Mouse (Mus musculus) megakaryocyte progenitor cell, adult 5-6 weeks (primary cell): Measurements from ENCODE around the gene Cttnbp2. TPM values are rescaled to one million over a fixed set of nuclear protein-coding genes. Genes with fewer than 3 reads are reported as not detected.
A peak's percentile ranks its signal among the peaks of the same experiment; 100 is the strongest.

Source experiments
- ATAC-seq: replicated peaks from 2 replicates; pipeline ENCODE4 v1.8.0; 2016; ENCODE audit warnings: mild to moderate bottlenecking, moderate TSS enrichment, inconsistent platforms; ENCODE audit not compliant: poor library complexity
- total RNA-seq, 2 experiments: library from RNA; stranded (forward) in 1 of 2; stranded (reverse) in 1 of 2; fragments of 157-497, 149-512 nt in 1 of 2; fragments of 200-1000 nt in 1 of 2; gene quantifications; 2 replicates each; pipeline versions ENCODE4 v1.2.3 to v1.2.4; 2015 to 2017

Gene Cttnbp2
- total RNA-seq (2015) (not detected in 2 replicates), total RNA-seq (2017) (0.10 TPM in 1 of 2 replicates, not detected in the other)

GRCm38 (mm10) chr6:18514480-18515352 lies at the start of gene Cttnbp2:
Cttnbp2 (minus strand) TSS chr6:18514843.
- ATAC-seq = peak; percentile 20

GRCm38 (mm10) chr6:18559019-18559418 lies 44.4 kb upstream of the Cttnbp2 start:
- peak; percentile 85 for ATAC-seq

DNA sequence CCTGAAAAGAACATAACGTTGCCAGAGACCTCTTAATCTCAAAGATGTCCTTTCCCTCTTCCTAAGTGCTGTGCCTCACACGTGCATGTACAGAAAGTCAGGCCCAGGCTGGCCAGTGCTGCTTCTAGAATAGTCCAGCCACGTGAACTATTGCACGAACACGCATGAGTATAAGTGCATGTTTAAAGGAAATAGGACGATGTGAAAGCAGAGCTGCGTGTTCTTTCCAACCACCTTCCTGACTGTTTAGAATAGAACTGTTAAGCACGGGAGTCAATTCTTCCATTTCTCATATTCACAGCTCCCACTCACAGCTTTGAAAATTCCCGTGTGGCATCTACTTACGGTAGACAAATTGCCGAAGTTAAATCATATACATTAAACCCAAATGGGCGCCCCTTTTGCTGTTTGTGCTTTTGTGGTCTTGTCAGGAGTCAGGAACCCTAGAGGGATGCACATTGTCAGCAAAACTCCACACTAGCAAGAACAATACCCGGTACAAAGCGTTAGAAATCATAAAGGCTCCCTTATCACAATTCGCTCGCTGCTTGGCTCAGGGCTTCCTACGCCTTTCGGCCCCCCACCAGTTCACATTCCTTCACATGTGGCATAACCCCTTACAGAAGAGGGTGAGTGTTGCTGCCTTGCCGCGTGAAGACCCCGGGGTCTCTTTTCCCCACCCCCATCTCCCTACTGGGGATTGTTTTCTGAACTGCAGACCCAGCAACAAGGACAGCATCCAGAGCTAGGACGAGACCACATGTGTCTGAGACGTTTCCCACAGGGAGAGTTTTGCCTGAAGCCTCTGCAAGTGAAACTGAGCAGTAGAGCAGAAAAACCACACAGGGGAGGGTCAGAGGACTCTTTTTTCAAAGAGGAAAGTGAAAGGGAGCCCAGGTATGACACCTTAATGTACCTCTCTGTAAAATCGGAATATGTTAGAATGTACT lies 33.1 kb upstream of the Cttnbp2 start:
- no peak for ATAC-seq

GRCm38 (mm10) chr6:18543878-18544277 lies 29.2 kb upstream of the Cttnbp2 start:
- ATAC-seq = no peak

DNA sequence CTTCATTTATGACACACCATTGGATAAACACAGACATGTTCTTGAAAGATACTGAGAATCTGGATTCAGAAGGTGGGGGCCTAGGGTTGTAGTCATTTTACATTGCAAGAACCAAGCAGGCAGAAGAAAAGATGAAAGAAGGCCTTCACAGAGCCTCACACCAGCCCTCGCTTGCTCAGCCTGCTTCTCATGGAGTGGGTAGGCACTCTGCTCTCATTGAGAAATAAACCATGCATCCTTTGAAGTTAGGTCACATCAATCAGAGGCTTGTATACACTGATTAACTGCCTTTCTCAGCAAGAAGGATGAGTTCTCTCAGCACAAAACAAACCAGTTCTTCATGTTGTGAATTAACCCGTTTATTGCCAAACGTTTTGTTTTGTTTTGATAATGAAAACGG lies 25.8 kb upstream of the Cttnbp2 start:
- no peak for ATAC-seq

DNA sequence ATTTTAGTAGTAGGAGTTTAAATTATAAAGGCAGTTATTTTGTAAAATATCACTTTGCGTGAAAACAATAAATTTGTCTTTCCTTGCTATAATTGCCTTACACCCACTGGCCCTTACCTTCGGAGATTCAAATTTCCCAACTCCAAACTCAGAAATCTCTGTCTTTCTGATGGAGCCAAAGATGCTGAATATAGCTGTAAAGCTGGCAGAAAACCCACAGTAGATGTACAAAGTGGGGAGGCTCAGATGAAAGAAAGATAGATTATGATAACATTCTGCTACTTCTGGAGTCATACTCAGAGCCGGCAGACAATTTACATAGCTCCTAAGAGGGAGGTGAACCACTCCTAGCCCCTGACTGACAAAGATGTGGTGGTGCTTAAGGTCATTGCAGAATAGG lies 15.8 kb upstream of the Cttnbp2 start:
- no peak for ATAC-seq

DNA sequence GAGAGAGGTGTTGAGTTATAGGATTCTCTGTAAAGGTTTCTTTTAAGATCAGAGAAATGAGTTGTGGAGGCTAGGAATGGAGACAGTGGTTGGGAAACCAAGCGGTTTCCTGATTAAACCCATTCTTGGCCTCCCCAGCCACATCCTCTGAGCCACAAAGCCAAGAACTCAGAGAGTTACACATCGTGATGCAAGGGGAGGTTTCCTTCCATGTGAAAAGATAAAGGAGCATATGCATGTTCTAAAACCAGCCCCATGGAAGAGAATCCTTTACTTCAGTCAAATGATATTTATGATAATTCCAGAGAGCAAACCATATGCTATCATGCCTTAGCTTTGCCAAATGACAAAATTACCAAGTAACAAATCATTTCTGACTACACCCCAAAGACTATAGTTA lies 3.0 kb upstream of the Cttnbp2 start:
- ATAC-seq = peak; percentile 92

DNA sequence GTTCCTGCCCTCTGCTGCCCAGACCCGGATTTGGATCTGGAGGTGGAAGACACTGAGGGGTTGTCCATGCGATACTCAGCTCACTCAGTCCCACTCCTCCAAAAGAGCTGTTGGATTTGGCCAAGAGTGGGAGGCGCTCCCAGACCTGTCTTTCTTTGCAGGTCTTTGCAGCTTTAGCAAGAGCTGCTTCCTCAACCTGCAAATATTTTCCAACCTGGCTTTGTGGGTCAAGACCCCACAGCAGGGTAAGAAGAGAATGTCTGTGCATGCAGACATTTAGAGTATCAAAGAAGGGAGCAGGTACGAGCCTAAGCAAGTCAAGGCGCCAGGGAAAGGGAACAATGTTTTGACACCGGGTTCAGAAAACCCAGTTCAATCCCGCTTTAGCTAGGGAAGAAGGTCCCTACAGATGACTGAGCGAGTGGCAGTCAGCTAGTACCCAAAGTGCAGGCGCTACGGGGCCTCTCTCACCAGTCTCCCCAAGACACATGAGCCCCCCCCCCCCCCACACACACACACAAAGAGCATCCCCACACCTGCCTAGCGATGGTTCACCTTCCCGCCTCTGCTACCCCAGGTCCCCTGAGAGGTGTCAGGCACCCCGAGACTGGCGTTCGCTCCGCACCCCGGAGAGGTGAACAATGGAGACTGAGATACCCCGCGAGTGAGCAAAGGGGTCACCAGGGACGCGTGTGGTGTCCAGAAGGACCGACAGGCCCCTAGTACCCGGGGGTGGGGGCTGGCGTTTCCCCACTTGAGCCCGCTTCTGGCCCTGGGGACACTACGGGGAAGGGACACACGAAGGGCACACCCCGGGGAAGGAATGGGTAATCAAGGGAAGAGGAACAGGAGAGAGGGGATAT lies 801 bp downstream of the Cttnbp2 start:
- ATAC-seq = no peak

GRCm38 (mm10) chr6:18511886-18512285 lies 2.8 kb downstream of the Cttnbp2 start:
- no peak for ATAC-seq

DNA sequence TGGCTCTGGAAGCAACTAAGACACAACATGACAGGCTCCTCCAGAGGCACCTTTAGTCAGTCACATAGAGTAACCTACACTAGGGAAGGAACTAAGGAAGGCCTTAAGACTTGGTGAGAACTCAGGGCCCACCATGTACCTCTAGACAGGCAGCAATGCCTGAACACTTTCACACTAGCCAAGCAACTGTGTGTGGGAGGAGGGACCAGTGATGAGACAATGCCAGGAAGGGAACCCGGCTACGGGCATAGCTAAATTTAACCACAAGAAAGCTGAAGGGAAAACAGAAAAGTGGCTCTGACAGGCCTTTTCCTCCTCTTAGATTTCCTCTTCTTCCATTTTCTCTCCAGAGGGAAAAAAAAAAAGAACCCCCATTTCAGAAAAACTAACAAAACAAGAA lies 6.6 kb downstream of the Cttnbp2 start:
- ATAC-seq = no peak

GRCm38 (mm10) chr6:18499833-18500232 lies 14.8 kb downstream of the Cttnbp2 start:
- no peak for ATAC-seq

GRCm38 (mm10) chr6:18492977-18493376 lies 21.7 kb downstream of the Cttnbp2 start:
- ATAC-seq = no peak

DNA sequence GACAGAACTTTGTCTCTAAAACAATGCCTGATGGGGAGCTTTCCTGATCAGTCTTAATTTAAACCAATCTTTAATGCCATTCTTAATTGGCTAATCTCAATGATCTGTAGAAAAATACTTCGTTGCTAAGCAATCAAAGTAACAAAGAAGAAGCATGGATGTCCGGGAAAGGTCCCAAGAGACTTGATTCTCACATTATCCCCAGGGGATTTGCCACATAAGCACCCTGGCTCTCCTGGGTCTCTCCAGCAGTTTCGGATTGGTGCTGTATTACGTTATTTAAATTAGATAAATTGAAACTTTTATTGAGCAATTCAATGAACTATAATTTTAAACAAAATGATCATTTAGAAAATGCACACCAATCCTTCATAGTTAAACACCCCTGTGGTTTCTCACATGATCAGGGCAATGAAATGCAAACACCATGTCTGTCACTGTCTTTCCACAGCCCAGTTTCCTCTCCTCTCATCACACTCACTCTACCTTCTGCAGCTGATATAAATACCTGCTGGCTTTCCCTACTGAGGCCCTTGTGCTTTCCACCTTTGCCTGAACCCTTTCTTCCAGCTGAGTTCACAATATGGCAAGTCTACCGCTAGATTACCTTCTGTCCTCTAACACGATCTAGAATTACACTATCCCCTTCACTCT lies 22.3 kb downstream of the Cttnbp2 start:
- no peak for ATAC-seq

DNA sequence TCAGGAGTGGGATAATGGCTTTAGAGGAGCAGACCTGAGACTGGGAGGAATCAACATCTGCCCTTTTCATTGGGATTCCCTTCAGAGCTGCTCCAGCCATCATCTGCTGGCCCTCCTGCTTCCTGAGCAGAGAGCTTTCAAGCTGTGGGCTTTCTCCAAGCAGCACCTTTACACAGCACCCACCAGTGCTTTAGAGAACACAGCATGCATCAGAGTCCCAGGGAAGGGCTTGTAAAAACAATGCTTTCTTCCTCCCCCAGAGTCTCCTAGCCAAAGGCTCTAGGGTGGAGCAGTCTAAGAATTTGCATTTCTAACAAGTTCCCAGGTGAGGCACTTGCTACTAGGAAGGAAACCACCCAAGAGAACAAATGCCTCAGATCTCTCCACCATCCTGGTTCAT lies 29.6 kb downstream of the Cttnbp2 start:
- ATAC-seq = no peak

DNA sequence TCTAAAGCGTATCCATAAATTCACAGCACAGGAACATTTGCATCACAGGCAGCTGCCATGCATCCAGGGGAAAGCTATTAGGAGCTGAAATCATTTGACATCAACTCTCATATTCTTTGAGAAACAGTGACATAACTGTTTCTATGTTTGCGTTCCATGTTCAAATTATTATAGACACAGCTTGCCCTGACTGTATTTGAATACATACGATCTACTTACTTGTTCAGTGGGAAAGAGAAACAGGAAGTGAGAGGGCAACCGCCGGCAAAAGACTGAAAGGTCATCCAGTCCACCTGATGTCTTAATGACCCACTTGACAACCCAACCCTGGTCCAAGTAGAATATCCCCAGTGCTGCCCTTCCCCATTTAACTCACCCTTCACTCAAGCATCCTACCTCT lies 30.6 kb downstream of the Cttnbp2 start:
- peak; percentile 44; the same call in 1 of the 2 replicates for ATAC-seq

GRCm38 (mm10) chr6:18482546-18482945 lies 32.1 kb downstream of the Cttnbp2 start:
- no peak for ATAC-seq

DNA sequence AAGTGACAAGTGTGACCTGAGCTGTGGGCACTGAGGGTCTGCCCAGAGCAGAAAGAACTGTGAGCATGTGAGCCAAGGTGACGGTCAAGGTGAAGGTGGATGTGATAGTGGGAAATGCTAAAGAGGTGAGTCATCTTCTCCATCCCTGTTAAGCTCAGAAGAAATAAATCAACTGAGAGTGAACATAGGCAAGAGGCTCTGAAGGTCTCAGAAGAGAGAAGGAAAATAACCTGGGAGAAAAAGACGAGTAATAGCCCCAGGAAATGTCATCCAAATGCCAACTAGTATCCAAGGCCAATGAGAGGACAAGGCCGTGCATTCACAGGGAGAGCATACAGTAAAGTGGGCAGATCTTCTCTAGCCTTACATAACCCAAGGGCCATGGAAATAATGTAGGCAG lies 32.9 kb downstream of the Cttnbp2 start:
- ATAC-seq = no peak

GRCm38 (mm10) chr6:18477313-18477930 lies 37.2 kb downstream of the Cttnbp2 start:
- no peak for ATAC-seq

DNA sequence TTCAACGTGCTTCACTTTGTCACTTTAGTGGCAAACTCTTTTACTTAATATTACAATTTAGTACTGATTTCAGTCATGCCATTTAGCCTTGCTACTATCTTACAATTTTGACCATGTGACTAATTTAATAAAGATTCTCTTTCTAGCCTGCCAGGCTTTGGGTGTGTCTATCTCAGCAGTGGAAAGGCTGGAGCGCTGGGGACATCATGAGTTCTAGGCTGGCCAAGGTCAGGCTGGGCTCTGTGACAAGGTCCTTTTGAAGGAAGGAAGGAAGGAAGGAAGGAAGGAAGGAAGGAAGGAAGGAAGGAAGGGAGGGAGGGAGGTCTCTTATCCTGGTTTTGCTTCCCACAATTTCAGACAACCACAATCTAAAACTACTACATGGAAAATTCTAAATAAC lies 39.7 kb downstream of the Cttnbp2 start:
- no peak for ATAC-seq

DNA sequence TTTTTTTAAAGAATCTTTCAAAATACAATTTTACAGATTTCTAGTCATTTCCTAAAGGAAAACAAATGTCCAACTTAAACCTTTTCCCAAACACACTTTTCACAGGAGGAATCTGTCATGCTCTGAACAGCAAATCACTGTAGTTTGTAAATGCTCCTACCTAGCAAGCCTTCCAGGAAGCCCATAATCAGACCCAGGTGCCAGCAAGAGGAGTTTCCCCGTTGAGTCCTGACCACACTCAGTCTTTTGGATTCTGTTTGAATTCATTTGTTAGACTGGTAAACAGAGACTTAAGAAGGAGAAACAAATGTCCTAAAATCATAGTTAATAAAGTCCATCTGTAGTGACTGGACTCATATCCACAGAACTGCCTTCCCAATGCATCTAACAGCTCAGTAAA lies 40.1 kb downstream of the Cttnbp2 start:
- ATAC-seq = no peak
